Mouse (Mus musculus) heart, adult 2 months (tissue): ENCODE results near the gene Lrrc7. TPM values are rescaled to one million over a fixed set of nuclear protein-coding genes. Genes with fewer than 3 reads are reported as not detected.

Experiments
- DNase-seq, 2 experiments: peaks; one replicate each; pipeline ENCODE4 v3.0.0; 2021
- H3K27ac ChIP-seq: fragments of 200-600 bp; 2 replicates; pipeline ENCODE4 v1.8.1; 2022
- H3K27me3 ChIP-seq: fragments of 200-500 bp; 2 replicates; pipeline ENCODE4 v1.6.1; 2012; ENCODE audit warnings: mild to moderate bottlenecking, low read length, inconsistent platforms, mixed read lengths; ENCODE audit not compliant: control insufficient read depth, insufficient read depth
- H3K36me3 ChIP-seq: fragments of 200-500 bp; 2 replicates; pipeline ENCODE4 v1.6.1; 2012; ENCODE audit warnings: low read length, inconsistent platforms; ENCODE audit not compliant: control insufficient read depth, insufficient read depth
- H3K4me1 ChIP-seq: fragments of 200-500 bp; 2 replicates; pipeline ENCODE4 v1.6.1; 2011; ENCODE audit warnings: low read length; ENCODE audit not compliant: control insufficient read depth, insufficient read depth
- H3K4me3 ChIP-seq: fragments of 200-600 bp; 2 replicates; pipeline ENCODE4 v1.8.1; 2022
- H3K79me2 ChIP-seq: fragments of 200-500 bp; replicated peaks from 2 replicates; pipeline ENCODE4 v1.6.1; 2012; ENCODE audit warnings: mild to moderate bottlenecking, inconsistent platforms, low read length, moderate library complexity, mixed read lengths; ENCODE audit not compliant: control insufficient read depth, insufficient read depth
- H3K9ac ChIP-seq: fragments of 200-500 bp; 2 replicates; pipeline ENCODE4 v1.6.1; 2012; ENCODE audit warnings: low read depth, mild to moderate bottlenecking, control low read depth, inconsistent platforms, low read length, mixed read lengths
- CTCF ChIP-seq: fragments of 200-600 bp; IDR thresholded peaks from 2 replicates; pipeline ENCODE4 v1.8.1; 2022; ENCODE audit warnings: antibody characterized with exemption, mild to moderate bottlenecking, moderate library complexity
- EP300 ChIP-seq: fragments of 200-500 bp; IDR thresholded peaks from 2 replicates; pipeline ENCODE4 v1.6.1; 2011; ENCODE audit warnings: low read depth, low read length, control low read depth; ENCODE audit not compliant: insufficient read depth
- POLR2A ChIP-seq: fragments of 200-500 bp; IDR thresholded peaks from 2 replicates; pipeline ENCODE4 v1.6.1; 2011; ENCODE audit warnings: mild to moderate bottlenecking, low read depth, low read length, control low read depth; ENCODE audit not compliant: insufficient read depth
- WGBS: fragments of 180-500 bp; shearing (Covaris S2); methylation state at CpG from one replicate; pipeline ENCODE4 v1.1.7; 2018; 5-methylcytosine and 5-hydroxymethylcytosine counted together
- intact Hi-C: fragments of 180-260 bp; cut with DNase I; formaldehyde crosslinking; loops from one replicate; pipeline ENCODE4 v1.15.1; 2025
- long read RNA-seq: library from polyadenylated mRNA; stranded (forward); transcript quantifications from one replicate; pipeline ENCODE4 v2.0.0, GENCODE M21; 2021
- polyA plus RNA-seq: library from polyadenylated mRNA; depleted of rRNA; stranded (reverse); fragments of >200 nt; gene quantifications from 2 replicates; pipeline ENCODE4 v1.2.3, GENCODE M21; 2012; rRNA removed
- total RNA-seq, 2 experiments: library from RNA; stranded (reverse); gene quantifications; 2 replicates each; pipeline ENCODE4 v1.2.3; 2021

Lrrc7 gene
- under 1 TPM in 1 of 2 experiments, not detected in 1; 0.11 TPM for total RNA-seq
- not detected in 2 replicates for polyA plus RNA-seq
- long read RNA-seq = 0 reads

GRCm38 (mm10) chr3:158561987-158562360, at the start of gene Lrrc7:
TSS of gene Lrrc7 (minus strand) at chr3:158562221.
- DNase-seq = no peak
- H3K9ac ChIP-seq = no peak within 1 kb of the TSS
- no peak within 1 kb of the TSS for H3K4me3 ChIP-seq
- intact Hi-C loops = no loop called here
- H3K79me2 ChIP-seq = no peaks in the 10 kb centered on the region
- under 1% methylated on average over 28 of the region's 28 CpGs for WGBS
- no peaks in the 10 kb centered on the region for H3K4me1 ChIP-seq
- peak; percentile 28 for TF ChIP-seq CTCF
- TF ChIP-seq POLR2A = no peak
- H3K27ac ChIP-seq = no peak within 1 kb of the TSS
- H3K27me3 ChIP-seq = peaks cover 6% of the 10 kb centered on the region; the same call in 1 of the 2 replicates
- H3K36me3 ChIP-seq = no peaks in the 10 kb centered on the region

DNA sequence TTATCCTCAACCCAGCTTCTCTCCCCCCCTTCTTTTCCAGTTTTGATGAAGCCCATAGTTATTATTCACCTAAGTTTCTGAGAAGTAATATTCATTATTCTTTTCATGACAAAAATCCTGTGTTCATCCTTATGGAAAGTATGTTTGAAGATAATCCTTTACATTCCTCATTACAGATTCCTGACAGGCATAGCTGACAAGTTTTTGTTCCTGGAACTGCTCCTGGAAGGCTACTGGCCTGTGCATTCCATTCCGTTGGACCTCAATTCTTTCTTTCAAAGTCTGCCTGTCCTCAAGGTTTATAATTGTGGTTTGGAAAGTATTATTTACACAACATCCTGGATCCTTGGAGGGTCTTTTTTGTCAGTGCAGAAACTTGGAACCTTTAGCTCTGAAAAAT, 45.0 kb upstream of the Lrrc7 start:
- H3K27ac ChIP-seq = no peak overlapping the region
- no peaks in the 10 kb centered on the region for H3K4me1 ChIP-seq
- H3K27me3 ChIP-seq = no peaks in the 10 kb centered on the region
- no peak overlapping the region for H3K4me3 ChIP-seq
- WGBS = 50% methylated on average over 1 of the region's 1 CpGs
- H3K79me2 ChIP-seq = no peaks in the 10 kb centered on the region
- DNase-seq = no peak
- no peak overlapping the region for H3K9ac ChIP-seq
- TF ChIP-seq CTCF = no peak
- no peak for TF ChIP-seq EP300
- TF ChIP-seq POLR2A = no peak
- intact Hi-C loops = no loop called here
- no peaks in the 10 kb centered on the region for H3K36me3 ChIP-seq

- H3K27ac ChIP-seq = no peak overlapping the region
- DNase-seq = no peak
- H3K4me3 ChIP-seq = no peak overlapping the region
Measured at GRCm38 (mm10) chr3:158605274-158605673, 43.3 kb upstream of the Lrrc7 start.

GRCm38 (mm10) chr3:158561256-158561986, 600 bp downstream of the Lrrc7 start:
- Histone ChIP-seq H3K4me3 (no peak overlapping the region), H3K27ac (no peak overlapping the region), H3K79me2 (no peaks in the 10 kb centered on the region), H3K36me3 (no peaks in the 10 kb centered on the region), H3K27me3 (peaks cover 6% of the 10 kb centered on the region; the same call in 1 of the 2 replicates), H3K9ac (no peak overlapping the region), H3K4me1 (no peaks in the 10 kb centered on the region)
- DNase-seq = no peak
- TF ChIP-seq CTCF (no peak), EP300 (no peak), POLR2A (no peak)
- WGBS = under 1% methylated on average over 55 of the region's 55 CpGs
- intact Hi-C loops = no loop called here

More at GRCm38 (mm10) chr3:158605274-158605673, 43.3 kb upstream of the Lrrc7 start:
- Histone ChIP-seq H3K79me2 (no peaks in the 10 kb centered on the region), H3K4me1 (no peaks in the 10 kb centered on the region), H3K27me3 (no peaks in the 10 kb centered on the region), H3K36me3 (no peaks in the 10 kb centered on the region), H3K9ac (no peak overlapping the region)
- intact Hi-C loops = no loop called here
- TF ChIP-seq POLR2A (no peak), CTCF (no peak), EP300 (no peak)

DNA sequence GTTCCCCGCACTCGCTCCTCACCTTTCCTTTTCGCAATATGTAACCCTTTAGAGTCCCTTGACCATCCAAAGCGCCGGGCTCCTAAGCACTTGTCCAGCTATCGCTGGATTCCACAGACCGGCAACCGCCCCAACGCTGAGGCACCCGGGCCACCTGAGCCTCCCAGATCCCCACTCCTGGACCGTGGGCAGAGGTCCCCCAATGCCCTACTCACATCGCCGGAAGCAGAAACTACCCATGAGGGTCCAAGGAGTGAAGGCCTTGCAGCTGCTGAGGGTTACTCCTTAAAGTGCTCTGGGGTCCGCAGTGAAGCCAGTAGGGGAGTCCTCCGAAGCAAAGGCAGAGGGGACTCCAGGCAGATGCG, 1.1 kb downstream of the Lrrc7 start:
- intact Hi-C loops = no loop called here
- TF ChIP-seq CTCF (no peak), EP300 (no peak), POLR2A (no peak)
- under 1% methylated on average over 16 of the region's 16 CpGs for WGBS
- Histone ChIP-seq H3K9ac (no peak overlapping the region), H3K79me2 (no peaks in the 10 kb centered on the region), H3K36me3 (no peaks in the 10 kb centered on the region), H3K27ac (no peak overlapping the region), H3K4me3 (no peak overlapping the region), H3K4me1 (no peaks in the 10 kb centered on the region), H3K27me3 (peaks cover 6% of the 10 kb centered on the region; the same call in 1 of the 2 replicates)
- no peak for DNase-seq

GRCm38 (mm10) chr3:158559691-158560650, 2.0 kb downstream of the Lrrc7 start:
- no peak overlapping the region for H3K4me3 ChIP-seq
- DNase-seq = no peak
- peaks cover 6% of the 10 kb centered on the region; the same call in 1 of the 2 replicates for H3K27me3 ChIP-seq
- H3K79me2 ChIP-seq = no peaks in the 10 kb centered on the region
- H3K36me3 ChIP-seq = no peaks in the 10 kb centered on the region
- TF ChIP-seq POLR2A = no peak
- TF ChIP-seq CTCF = no peak
- TF ChIP-seq EP300 = no peak
- no peaks in the 10 kb centered on the region for H3K4me1 ChIP-seq
- H3K27ac ChIP-seq = no peak overlapping the region
- no peak overlapping the region for H3K9ac ChIP-seq
- WGBS = 4% methylated on average over 18 of the region's 18 CpGs
- intact Hi-C loops = no loop called here
